Mouse (Mus musculus): Measurements from ENCODE around the gene Kif11.

The Kif11 gene

DNA sequence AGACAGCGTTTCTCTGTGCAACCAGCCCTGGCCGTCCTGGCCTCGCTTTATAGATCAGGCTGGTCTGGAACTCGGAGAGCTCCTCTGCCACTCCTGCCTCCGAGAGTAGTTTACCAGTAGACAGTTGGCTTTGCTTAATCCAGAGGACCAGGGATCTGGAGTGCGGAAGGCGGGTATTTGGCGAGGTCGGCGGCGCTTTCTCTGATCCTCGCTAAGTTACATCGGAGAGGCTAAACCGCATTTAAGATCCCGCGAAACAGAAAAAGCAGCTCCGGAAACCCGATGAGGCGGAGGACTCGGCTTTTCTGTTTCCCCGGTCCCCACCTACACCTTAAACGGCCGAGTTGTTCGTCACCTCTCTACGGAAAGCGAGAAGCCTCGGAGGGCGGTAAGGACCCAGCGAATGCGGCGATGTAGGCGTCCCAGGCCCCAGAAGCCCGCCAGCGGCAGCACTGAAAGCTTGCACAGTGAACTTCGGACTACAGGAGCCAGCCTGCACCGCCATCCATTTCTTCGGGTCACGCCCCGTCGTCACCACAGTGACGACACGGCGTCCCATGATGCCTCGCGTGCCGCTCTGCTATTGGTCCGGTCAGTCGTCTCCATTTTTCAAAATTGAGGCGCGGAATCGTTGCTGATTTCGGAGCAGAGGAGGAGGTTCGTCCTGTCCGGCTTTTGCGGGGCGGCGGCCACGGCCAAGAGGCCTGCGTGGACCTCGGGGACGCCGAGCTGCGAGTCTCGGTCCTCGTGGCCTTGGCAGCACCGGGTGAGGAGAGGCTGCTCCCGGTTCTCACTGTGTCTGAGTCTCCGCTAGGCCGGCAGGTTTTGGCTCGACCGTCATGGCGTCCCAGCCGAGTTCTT lies at the start of gene Kif11:
Gene Kif11, plus strand, starts transcription at position 649 of the 861 bp plus-strand sequence.
- peak; percentile 72 for DNase-seq (ENCODE audit: low spot score)

DNA sequence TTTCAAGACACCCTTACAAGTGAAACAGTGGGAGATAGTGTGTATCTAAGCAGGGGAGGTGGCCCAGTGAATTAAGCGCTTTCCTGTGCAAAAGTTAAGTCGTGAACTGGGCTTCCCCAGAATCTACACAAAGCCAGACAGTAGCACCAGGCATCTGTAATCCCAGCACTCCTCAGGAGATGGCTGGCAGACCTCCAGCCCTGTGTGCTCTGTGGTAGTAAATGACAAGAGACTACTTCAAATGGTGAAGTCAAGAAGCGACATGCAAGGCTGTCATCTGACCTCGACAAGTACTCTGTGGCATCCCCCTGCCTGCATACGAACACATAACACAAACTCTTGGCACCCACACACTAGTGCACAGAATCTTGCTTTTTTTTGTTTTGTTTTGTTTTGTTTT lies 49.0 kb upstream of the Kif11 start:
- DNase-seq (ENCODE audit: low spot score) = no peak

DNA sequence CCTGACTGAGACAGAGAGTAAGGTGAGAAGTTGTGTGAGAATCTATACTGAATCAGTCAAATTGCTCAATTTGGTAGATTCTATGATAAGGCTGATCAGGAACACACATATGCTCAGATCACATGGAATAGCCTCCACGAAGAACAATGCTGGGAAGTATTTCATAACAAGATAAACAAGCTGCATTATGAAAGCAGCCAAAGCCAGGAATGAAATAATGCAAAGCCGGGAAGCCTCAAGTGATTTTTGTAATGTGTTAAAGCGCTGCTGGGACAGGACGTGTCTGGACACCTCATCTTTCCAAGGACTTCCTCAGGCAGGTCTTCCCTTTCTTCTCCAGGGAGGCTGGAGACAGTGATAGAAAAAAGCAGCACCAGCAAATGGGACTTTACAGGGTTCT lies 43.5 kb upstream of the Kif11 start:
- DNase-seq (ENCODE audit: low spot score) = no peak

DNA sequence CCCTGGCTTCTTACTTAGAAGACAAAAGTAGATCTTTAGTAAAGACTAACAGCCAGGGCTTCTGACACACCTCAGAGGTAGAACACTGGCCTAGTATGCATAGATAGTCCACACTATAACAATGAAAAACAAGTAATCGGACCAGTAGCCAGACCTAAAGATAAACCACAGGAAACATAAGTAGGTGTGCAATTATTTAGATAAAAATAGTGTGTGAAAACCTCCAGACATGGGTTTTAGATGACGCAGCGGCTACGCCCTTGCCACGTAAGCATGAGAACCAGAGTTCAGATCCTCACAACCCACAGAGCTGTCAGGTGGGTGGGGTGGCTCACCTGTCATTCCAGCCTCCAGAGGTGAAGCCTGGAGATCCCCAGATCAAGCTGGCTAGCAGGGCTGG lies 42.8 kb upstream of the Kif11 start:
- no peak for DNase-seq (ENCODE audit: low spot score)

DNA sequence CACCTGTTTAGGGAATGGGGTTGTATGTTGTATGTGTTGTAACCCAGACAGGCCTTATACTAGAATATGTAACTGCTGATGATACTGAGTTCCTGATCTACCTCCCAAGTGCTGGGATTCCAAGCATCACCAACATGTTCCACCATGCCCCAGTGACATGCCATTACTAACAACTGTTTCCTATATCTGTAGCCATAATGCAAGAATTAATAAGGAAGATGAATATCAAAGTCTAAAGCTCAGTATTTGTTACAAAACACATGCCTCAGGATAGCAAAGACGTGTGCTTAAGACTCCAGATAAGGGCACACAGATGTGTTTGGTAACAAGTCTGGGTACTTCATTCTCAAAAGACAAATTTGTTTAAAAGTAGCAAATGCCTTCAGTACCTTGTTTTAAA lies 40.8 kb upstream of the Kif11 start:
- no peak for DNase-seq (ENCODE audit: low spot score)

DNA sequence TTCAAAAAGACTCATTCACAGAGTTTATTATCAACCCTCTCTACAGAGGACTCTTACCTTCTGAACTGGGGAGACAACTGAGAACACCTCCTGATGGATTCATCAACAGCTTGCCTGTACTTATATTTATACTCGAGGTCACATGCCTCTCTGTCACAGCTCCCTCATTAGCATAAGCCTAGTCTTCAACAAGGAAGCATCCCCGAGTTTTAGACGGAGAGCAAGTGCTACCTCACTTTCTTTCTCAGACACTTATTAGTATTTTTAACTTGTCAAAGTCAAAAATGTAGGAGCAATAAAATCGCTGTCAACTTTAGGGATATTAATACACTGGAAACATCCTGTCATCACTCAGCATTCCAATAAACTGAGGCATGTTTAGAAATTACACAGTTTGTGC lies 38.5 kb upstream of the Kif11 start, which contains the start of gene Ide:
Gene Ide, minus strand, starts transcription at position 101 of the 400 bp plus-strand sequence.
- DNase-seq (ENCODE audit: low spot score) = no peak

DNA sequence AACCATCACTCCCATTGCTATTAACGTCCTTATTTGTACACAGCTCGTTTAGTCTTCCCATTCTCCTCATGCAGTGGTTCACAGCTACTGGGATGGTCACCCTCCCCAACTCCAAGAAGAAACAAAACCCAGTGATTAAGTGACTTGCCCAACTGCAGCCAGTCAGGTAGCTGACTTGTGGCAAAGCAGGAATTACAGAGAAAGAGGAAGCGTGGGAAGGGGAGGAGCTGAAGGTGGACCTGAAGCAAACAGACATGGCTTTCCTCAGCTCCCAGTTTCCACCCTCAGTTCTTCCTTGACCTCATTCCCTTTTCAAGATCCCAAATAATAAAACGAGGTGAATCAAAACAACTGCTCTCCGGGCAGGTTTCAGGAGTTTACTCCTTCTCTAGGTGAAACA lies 35.7 kb upstream of the Kif11 start:
- no peak for DNase-seq (ENCODE audit: low spot score)

DNA sequence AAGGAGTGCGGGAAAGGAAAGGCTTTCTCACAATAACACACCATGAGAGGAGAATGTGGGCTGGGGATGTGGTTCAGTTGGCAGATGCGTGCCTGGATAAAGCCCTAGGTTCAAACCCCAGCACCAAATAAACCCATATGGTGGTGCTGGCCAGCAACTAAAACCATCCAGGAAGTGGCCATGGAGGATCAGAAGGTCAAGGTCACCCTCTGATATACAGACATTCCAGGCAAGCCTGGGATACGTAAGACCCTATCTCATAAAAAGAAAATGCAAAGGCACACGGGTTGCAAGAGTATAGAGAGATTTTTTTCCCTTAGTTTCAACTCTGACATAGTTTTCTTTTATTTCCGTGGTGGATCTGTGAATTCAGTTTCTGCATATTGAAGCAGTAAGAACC lies 35.3 kb upstream of the Kif11 start:
- DNase-seq (ENCODE audit: low spot score) = no peak

DNA sequence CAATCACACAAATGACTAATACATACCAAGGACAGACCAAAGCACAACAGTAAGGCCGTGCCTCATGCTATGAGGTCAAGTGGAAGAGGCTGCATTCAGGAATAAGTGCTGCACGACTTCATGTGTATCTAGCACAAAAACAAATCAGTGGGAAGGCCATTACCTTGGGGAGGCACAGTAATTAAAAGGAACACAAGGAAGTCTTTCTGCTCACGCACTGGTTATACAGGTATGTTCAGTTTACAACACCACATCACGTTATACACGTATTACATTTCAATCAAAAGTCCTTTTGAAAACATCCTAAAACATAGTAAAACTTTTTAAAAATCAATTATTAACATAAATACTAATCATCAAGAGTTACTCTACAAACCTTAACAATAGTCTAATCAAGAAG lies 32.3 kb upstream of the Kif11 start:
- DNase-seq (ENCODE audit: low spot score) = no peak

DNA sequence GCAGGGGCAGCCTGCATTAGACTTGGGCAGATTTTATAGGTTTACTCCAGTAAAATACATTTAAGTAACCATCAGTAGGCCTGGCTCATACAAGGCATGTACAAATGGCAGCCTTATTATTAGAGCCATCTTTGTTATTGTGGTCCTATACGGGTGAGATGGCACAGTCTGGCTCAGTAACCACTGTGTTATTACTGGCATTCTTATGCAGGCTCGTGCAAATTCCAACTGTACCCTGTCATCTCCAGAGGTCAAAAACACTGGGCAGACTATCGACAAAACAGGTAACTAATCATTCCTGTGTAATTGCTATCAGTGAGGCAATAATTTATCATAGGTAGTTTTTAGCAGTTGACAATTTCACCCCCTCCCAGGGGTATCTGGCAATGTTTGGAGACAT lies 29.9 kb upstream of the Kif11 start:
- no peak for DNase-seq (ENCODE audit: low spot score)

DNA sequence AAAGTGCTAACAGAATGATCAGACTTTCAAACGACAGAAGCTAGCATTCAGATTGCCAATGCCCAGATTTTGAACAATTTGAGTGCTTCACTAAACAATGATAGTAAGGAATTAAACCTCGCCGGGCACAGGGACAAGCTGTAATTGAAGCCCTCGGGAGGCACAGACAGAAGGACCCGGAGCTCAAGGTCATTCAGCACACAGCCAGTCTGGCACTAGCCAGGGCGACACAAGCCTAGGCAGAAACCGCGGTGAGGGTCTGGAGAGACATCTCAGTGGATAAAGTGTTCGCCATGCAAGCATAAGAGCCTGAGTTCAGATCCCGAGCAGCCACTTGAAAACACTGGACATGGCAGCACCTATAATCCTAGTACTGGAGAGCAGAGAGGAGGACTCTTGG lies 27.9 kb upstream of the Kif11 start:
- DNase-seq (ENCODE audit: low spot score) = no peak

DNA sequence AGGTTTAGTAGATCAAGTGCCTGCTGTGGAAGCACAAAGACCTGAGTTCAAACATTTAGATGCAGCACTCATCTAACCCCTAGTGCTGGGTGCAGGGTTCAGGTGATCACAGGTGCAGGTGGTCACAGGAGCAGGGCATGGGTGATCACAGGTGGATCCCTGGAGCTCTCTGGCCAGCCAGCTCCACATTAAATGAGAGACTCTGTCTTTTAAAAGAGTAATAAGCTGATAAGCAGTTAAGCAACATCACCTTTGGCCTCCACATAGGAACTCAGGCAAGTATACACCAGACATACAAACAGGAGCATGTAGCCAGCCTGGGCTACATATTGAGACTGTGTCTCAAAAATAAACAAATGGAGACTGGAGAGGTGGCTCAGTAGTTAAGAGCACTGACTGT lies 27.3 kb upstream of the Kif11 start:
- no peak for DNase-seq (ENCODE audit: low spot score)

DNA sequence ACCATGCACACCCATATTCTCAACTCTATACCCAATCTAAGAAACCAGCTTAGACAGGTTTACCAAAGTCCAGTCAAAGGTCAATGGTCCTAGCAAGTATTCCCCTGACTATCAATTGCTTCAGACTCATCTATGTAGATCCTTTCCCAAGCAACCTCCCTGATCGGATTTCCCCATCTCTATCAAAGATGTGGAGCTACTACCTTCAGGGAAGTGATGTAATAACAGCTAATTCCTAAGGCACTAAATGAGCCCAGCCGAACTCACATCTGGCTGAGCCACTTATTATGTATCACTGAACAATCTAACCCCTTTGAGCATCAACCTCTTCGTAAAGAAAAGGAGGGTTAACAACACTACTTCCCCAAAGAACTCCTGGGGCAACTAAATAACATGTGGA lies 23.4 kb upstream of the Kif11 start:
- no peak for DNase-seq (ENCODE audit: low spot score)

DNA sequence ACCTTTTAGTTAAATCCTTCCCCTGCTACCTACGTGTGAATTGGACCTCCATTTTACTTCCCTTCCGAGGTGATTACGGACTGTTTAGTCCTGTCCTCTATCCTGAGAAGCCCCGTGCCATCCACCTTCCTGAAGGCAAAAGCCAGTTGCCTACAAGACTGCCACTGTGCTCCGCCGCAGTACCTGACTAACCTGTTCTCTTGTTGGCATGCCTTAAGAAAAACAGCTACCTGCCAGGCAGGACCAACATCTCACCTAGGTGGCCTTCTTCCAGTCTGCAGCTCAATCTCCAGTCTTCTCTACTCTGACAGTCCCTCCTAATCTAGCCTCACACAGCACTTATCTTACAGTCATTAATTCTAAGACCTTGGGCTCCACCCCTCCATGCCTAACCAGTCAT lies 22.9 kb upstream of the Kif11 start:
- no peak for DNase-seq (ENCODE audit: low spot score)

DNA sequence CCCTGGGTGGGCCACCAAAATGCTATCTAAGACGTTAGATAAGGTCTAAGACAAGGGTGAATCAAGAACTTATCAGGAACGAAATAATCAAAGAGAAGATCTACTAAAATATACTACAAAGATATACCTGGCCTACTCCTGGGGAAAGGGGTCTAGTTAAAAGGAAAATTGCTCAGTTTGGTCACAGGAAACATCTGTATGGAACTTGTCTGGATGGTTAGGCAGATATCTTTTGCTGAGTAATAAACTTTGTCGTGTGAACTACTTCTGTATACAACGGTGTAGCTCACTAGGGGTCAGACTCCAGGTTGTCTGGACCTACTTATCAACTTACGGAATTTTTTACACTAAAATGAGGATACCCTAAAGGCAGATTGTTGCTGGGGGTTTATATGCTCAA lies 16.2 kb upstream of the Kif11 start:
- no peak for DNase-seq (ENCODE audit: low spot score)

DNA sequence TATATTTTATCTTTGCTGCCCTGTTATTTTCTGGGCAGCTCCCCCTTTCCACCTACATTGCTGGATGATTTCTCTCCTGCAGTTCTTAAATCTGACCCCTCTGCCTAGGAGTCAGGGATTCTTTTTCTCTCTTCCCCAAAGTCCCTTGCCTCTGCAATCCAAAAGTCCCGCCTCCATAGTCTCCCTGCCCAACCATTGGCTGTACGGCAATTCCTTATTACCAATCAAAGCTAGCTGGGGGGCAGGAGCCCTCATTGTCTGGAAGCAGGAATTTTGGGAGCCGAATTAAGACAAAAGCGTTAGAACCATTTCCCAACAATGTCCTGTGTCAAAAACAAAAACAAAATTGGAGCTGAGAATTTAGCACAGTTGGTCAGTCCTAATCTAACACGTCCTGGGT lies 13.7 kb upstream of the Kif11 start:
- no peak for DNase-seq (ENCODE audit: low spot score)

DNA sequence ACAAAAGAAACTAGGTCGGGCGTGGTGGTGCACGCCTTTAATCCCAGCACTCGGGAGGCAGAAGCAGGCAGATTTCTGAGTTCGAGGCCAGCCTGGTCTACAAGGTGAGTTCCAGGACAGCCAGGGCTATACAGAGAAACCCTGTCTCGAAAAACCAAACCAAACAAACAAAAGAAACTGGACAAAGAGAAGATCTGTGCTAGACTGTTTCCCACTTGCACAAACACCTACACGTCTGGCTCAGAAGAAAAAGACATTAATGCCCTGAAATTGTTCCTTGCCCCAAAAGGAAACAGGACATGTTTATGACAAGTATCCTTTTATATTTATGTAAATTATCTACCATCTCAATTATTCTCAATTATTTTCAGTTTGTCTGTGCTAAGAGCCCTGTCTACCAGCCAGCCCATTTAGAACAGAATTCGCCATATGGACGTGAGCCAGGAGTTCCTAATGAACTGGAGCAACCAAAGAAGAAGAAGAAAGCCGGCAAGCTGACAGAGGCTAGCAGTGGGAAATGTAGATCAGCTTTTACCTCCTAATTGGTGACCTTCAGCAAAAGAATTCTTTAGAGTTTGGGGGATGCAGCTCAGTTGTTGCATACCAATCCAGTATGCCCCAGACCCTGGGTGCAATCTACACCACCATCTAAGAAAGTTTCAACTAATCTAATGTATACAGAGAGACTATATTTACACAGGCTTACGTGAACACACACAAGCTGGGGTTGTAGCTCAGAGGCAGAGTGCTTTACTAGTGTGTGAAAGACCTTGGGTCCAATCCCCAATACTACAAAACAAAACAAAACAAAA lies 12.9 kb upstream of the Kif11 start:
- DNase-seq (ENCODE audit: low spot score) = no peak

DNA sequence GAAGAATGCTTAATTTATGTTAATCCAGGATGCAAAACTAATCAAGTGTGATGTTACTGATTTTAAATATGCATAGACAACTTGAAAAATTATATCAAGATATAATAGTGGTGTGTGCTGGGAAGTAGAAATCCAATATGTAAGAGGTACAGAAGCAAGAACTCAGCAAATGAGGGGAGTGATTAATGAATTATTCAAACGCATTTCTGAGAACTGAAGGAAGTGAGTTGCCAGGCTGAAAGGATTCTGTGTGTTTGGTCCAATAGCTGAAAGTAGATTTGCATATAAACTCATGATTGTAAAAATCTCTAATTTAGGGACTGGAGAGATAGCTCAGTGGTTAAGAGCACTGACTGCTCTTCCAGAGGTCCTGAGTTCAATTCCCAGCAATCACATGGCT lies 7.2 kb upstream of the Kif11 start:
- DNase-seq (ENCODE audit: low spot score) = no peak

DNA sequence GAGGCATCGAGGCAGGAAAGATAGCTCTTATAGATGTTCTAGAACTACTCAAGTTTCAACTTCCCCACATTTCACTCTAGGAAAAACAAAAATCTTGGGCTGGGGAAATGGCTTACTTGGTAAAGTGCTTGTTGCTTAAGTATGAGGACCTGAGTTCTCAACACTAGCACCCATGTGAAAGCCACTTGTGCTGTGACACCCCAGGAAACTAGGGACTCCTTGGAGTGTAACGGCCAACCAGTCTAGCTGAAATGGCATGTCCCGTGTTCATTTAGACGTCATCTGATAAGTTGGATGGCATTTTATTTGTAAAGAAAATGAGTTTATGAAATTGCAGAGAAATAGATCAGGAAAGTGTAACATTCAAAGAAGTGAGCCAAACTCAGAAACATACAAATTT lies 6.3 kb upstream of the Kif11 start:
- no peak for DNase-seq (ENCODE audit: low spot score)

DNA sequence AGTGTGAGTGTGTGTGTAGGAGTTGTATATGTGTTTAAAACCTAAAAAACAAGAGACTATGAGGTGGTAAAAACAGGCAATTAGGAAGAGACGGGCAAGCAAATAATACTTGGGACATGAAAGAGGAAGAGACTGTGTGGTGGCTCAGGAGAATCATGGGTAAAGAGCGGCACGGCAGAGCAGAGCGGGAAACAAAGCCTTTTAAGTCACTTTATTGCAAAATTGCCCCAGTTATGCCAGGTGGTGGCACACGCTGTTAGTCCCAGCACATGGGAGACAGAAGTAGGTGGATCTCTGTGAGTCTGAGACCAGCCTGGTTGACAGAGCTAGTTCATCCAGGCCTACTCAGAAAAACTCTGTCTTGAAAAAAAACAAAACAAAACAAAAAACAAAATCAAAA lies 5.8 kb upstream of the Kif11 start:
- no peak for DNase-seq (ENCODE audit: low spot score)

DNA sequence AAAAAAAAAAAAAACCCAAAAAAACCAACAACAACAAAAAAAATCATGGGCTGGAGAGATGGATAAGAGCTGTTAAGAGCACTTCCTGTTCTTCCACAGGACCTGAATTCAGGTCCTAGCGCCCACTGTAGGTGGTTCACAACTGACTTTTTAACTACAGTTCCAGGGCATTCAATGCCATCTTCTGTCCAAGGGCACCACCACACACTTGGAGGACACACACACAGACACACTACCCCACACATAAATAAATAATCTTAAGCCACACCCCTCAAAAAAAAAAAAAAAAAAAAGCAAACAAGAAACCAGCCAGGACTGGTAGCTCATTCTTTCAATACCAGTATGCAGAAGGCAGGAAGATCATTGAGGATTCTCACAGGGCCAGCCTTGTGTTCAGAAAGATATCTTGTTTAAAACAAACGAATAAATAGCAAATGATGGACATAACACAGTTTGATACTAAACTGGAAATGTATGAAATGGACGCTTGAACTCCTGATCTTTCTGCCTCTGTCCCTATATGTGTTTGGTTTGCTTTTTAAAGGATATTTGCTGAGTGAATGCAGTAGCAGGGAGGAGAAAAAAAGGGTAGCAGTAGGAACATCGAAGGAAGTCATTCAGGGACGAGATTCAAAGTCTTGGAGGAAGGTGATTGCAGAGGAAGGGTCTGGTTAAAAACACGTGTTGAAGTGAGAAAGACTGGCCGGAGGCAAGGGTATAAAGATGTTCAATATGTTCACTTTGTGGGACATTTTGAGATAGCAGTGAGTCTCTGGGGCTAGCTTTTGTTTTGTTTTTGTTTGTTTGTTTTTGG lies 1.1 kb upstream of the Kif11 start:
- no peak for DNase-seq (ENCODE audit: low spot score)

DNA sequence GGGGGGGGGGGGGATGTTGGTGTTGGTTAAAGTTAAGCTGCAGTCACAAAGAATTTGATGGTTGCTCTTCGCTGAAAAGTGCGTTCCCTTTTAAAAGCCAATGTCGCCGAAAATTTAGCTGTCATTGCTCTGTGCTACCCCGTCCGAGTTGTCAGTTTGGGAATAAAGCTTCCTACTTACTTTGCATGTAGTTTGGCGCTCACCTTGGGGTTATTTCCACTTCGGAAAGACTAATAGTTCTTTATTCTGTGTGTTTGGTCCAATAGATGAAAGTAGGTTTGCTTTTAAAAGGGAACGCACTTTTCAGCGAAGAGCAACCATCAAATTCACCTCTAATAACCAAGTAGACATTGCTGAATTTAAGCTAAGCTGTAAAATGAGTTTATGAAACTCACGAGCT lies 638 bp downstream of the Kif11 start:
- no peak for DNase-seq (ENCODE audit: low spot score)

All from urinary bladder, postnatal 10 days (tissue).